Mouse (Mus musculus) kidney, embryonic 14.5 days (tissue): ENCODE data around the gene Flnc. TPM values are rescaled to one million over a fixed set of nuclear protein-coding genes. Genes with fewer than 3 reads are reported as not detected.

Experiments
- ATAC-seq: fragments of 200-750 bp; cut with Nextera tagmentation; 2 replicates; pipeline ENCODE4 v1.8.0; 2017; ENCODE audit warnings: moderate number of reproducible peaks, mild to moderate bottlenecking, moderate TSS enrichment, moderate library complexity; ENCODE audit not compliant: low FRiP score, low TSS enrichment
- H3K27ac ChIP-seq: fragments of 300-500 bp; sonication (generic); 2 replicates; pipeline ENCODE4 v1.5.1; 2014; ENCODE audit warnings: low read depth, mild to moderate bottlenecking, low read length, moderate library complexity, mixed read lengths
- H3K27me3 ChIP-seq: fragments of 300-500 bp; sonication (generic); 2 replicates; pipeline ENCODE4 v1.6.1; 2014; ENCODE audit warnings: mild to moderate bottlenecking, low read length; ENCODE audit not compliant: control insufficient read depth, insufficient read depth
- H3K36me3 ChIP-seq: fragments of 300-500 bp; sonication (generic); 2 replicates; pipeline ENCODE4 v1.6.1; 2014; ENCODE audit warnings: low read length, mixed read lengths; ENCODE audit not compliant: control insufficient read depth, insufficient read depth
- H3K4me1 ChIP-seq: fragments of 300-500 bp; sonication (generic); 2 replicates; pipeline ENCODE4 v1.6.1; 2014; ENCODE audit warnings: low read length, mixed read lengths; ENCODE audit not compliant: control insufficient read depth, insufficient read depth
- H3K4me2 ChIP-seq: fragments of 300-500 bp; sonication (generic); replicated peaks from 2 replicates; pipeline ENCODE4 v1.6.1; 2014; ENCODE audit warnings: low read depth, mild to moderate bottlenecking, low read length
- H3K4me3 ChIP-seq: fragments of 300-500 bp; sonication (generic); 2 replicates; pipeline ENCODE4 v1.5.1; 2014; ENCODE audit warnings: mild to moderate bottlenecking, low read length
- H3K9ac ChIP-seq: fragments of 300-500 bp; sonication (generic); 2 replicates; pipeline ENCODE4 v1.6.1; 2014; ENCODE audit warnings: low read depth, mild to moderate bottlenecking, low read length, moderate library complexity
- H3K9me3 ChIP-seq: fragments of 300-500 bp; sonication (generic); 2 replicates; pipeline ENCODE4 v1.6.1; 2016; ENCODE audit warnings: low read length; ENCODE audit not compliant: control insufficient read depth
- WGBS: fragments of 180-500 bp; shearing (Covaris S2); extraction: QIAGEN DNeasy Blood & Tissue Kit; methylation state at CpG from one replicate; pipeline ENCODE4 v1.1.7; 2014; 5-methylcytosine and 5-hydroxymethylcytosine counted together
- polyA plus RNA-seq: library from polyadenylated mRNA; unstranded; fragments of >200 nt; fragmentation: Nextera tagmentation; extraction: Ambion mirVana; gene quantifications from 2 replicates; pipeline ENCODE4 v1.2.1, GENCODE M21; 2014

Flnc gene
- polyA plus RNA-seq, 1 experiment from 2014 or later = 8.3 TPM

GRCm38 (mm10) chr6:29425118-29425517 is 7.9 kb upstream of the Flnc start:
- H3K4me2 ChIP-seq = no peak overlapping the region
- no peak overlapping the region for H3K4me3 ChIP-seq
- no peak for ATAC-seq
- H3K36me3 ChIP-seq = no peaks in the 10 kb centered on the region
- no peaks in the 10 kb centered on the region for H3K27me3 ChIP-seq
- H3K4me1 ChIP-seq = no peaks in the 10 kb centered on the region
- WGBS = 90% methylated on average over 8 of the region's 8 CpGs
- no peak overlapping the region for H3K9ac ChIP-seq
- H3K9me3 ChIP-seq = no peaks in the 10 kb centered on the region
- no peak overlapping the region for H3K27ac ChIP-seq

- 61% methylated on average over 6 of the region's 6 CpGs for WGBS
- Histone ChIP-seq H3K27me3 (no peaks in the 10 kb centered on the region), H3K27ac (no peak overlapping the region), H3K9me3 (no peaks in the 10 kb centered on the region), H3K36me3 (no peaks in the 10 kb centered on the region), H3K4me3 (no peak overlapping the region), H3K4me2 (no peak overlapping the region), H3K4me1 (no peaks in the 10 kb centered on the region), H3K9ac (no peak overlapping the region)
- ATAC-seq = no peak
Measured at GRCm38 (mm10) chr6:29426331-29426730, 6.7 kb upstream of the Flnc start.

GRCm38 (mm10) chr6:29428171-29428570 is 4.9 kb upstream of the Flnc start:
- Histone ChIP-seq H3K9me3 (no peaks in the 10 kb centered on the region), H3K4me2 (no peak overlapping the region), H3K27me3 (peaks cover 4% of the 10 kb centered on the region; the same call in 1 of the 2 replicates), H3K27ac (no peak overlapping the region), H3K36me3 (no peaks in the 10 kb centered on the region), H3K4me3 (no peak overlapping the region), H3K9ac (no peak overlapping the region), H3K4me1 (0 out of 2 replicates have a peak, but pooled peaks cover 3% of the 10 kb centered on the region)
- no peak for ATAC-seq
- 65% methylated on average over 4 of the region's 4 CpGs for WGBS

GRCm38 (mm10) chr6:29430681-29431420 is 2.2 kb upstream of the Flnc start:
- WGBS = 40% methylated on average over 15 of the region's 15 CpGs
- no peak overlapping the region for H3K9ac ChIP-seq
- H3K27me3 ChIP-seq = peaks cover 4% of the 10 kb centered on the region
- no peak overlapping the region for H3K4me2 ChIP-seq
- no peak overlapping the region for H3K4me3 ChIP-seq
- H3K9me3 ChIP-seq = no peaks in the 10 kb centered on the region
- peaks cover 21% of the 10 kb centered on the region for H3K4me1 ChIP-seq
- no peaks in the 10 kb centered on the region for H3K36me3 ChIP-seq
- no peak for ATAC-seq
- H3K27ac ChIP-seq = no peak overlapping the region

- no peak overlapping the region for H3K27ac ChIP-seq
- 31% methylated on average over 5 of the region's 5 CpGs for WGBS
- ATAC-seq = no peak
- H3K4me1 ChIP-seq = peaks cover 28% of the 10 kb centered on the region
- no peak overlapping the region for H3K4me2 ChIP-seq
- no peaks in the 10 kb centered on the region for H3K36me3 ChIP-seq
- peaks cover 4% of the 10 kb centered on the region for H3K27me3 ChIP-seq
- H3K4me3 ChIP-seq = no peak overlapping the region
- no peaks in the 10 kb centered on the region for H3K9me3 ChIP-seq
- no peak overlapping the region for H3K9ac ChIP-seq
Measured at GRCm38 (mm10) chr6:29431473-29431872, 1.6 kb upstream of the Flnc start.

- Histone ChIP-seq H3K4me1 (peaks cover 32% of the 10 kb centered on the region), H3K4me2 (no peak overlapping the region), H3K9ac (no peak overlapping the region), H3K36me3 (no peaks in the 10 kb centered on the region), H3K27ac (no peak overlapping the region), H3K27me3 (peaks cover 4% of the 10 kb centered on the region), H3K9me3 (no peaks in the 10 kb centered on the region), H3K4me3 (no peak overlapping the region)
- ATAC-seq = no peak
- WGBS = 61% methylated on average over 3 of the region's 3 CpGs
Measured at GRCm38 (mm10) chr6:29432156-29432555, 900 bp upstream of the Flnc start.

- ATAC-seq = no peak
- no peaks in the 10 kb centered on the region for H3K9me3 ChIP-seq
- peaks cover 32% of the 10 kb centered on the region for H3K4me1 ChIP-seq
- H3K36me3 ChIP-seq = no peaks in the 10 kb centered on the region
- H3K4me3 ChIP-seq = peak overlapping the region; percentile 60
- peak overlapping the region; percentile 66; the same call in 1 of the 2 replicates for H3K9ac ChIP-seq
- H3K4me2 ChIP-seq = peak overlapping the region; percentile 86
- no peak overlapping the region for H3K27ac ChIP-seq
- peaks cover 4% of the 10 kb centered on the region for H3K27me3 ChIP-seq
Measured at GRCm38 (mm10) chr6:29432676-29433037, 399 bp upstream of the Flnc start.

GRCm38 (mm10) chr6:29433804-29434795 is 1.0 kb downstream of the Flnc start:
- Histone ChIP-seq H3K36me3 (peaks cover 3% of the 10 kb centered on the region; the same call in 1 of the 2 replicates), H3K4me3 (peak overlapping the region; percentile 60), H3K27ac (peak overlapping the region; percentile 89; the same call in 1 of the 2 replicates), H3K4me2 (peak overlapping the region; percentile 86), H3K27me3 (peaks cover 4% of the 10 kb centered on the region), H3K9me3 (no peaks in the 10 kb centered on the region), H3K4me1 (peaks cover 32% of the 10 kb centered on the region), H3K9ac (peak overlapping the region; percentile 66)
- peak; percentile 2; the same call in 1 of the 2 replicates for ATAC-seq
- WGBS = 5% methylated on average over 27 of the region's 27 CpGs
